Mouse (Mus musculus) cortical plate, adult 2 months (tissue): ENCODE measurements at regions not wholly inside any gene's neighbourhood (a gene's known extent, or its start where the extent isn't known, plus 50 kb on each side); places are given as distances from the start of the nearest gene placed in this dataset.

Experiments used
- H3K27ac ChIP-seq: fragments of 200-500 bp; 2 replicates; pipeline ENCODE4 v1.5.1; 2012; ENCODE audit warnings: low read length, control low read depth, inconsistent platforms; ENCODE audit not compliant: insufficient read depth
- H3K4me1 ChIP-seq: fragments of 200-500 bp; 2 replicates; pipeline ENCODE4 v1.6.1; 2011; ENCODE audit warnings: low read length; ENCODE audit not compliant: control insufficient read depth, insufficient read depth
- H3K4me3 ChIP-seq: fragments of 200-500 bp; 2 replicates; pipeline ENCODE4 v1.5.1; 2011; ENCODE audit warnings: mild to moderate bottlenecking, low read length, control low read depth; ENCODE audit not compliant: insufficient read depth
- CTCF ChIP-seq: fragments of 200-500 bp; IDR thresholded peaks from 2 replicates; pipeline ENCODE4 v1.5.1; 2011; ENCODE audit warnings: mild to moderate bottlenecking, control low read depth, low read length; ENCODE audit not compliant: insufficient read depth; ENCODE audit errors: extremely low read depth
- POLR2A ChIP-seq: fragments of 200-500 bp; IDR thresholded peaks from 2 replicates; pipeline ENCODE4 v1.6.1; 2011; ENCODE audit warnings: mild to moderate bottlenecking, low read length, control low read depth; ENCODE audit not compliant: insufficient read depth; ENCODE audit errors: extremely low read depth

DNA sequence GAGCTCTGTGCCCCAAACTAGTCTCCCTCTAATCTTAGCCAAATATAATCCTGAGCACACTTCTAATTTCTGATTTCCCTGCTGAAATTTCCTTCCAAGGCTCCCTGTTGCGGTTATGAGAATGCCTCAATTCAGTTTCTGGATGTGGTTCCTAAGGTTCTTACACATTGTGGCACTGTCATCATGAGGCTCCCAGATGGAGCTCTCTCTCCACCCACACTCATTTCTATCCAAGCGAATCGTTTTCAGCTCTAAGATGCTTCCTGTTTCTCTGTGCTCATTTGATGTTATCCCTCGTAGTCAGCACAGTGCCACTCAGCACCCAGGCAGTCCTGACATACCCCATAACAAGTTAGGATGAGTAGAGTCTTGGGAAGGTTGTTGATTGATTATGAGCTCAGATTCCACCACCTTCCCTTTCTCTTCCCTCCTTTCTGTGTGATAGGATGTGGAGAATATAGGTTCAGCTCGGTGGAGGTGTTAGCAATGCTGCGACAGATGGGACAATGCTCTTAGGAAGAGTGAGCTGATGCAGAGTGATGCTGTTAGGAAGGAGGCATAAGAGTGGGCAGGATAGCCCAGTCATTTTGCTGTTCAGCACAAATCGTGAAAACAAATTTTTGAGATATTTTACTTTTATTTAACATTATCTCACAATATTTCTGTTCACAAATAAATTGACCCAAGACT, 808.7 kb upstream of the Zeb2 start:
- no peaks in the 10 kb centered on the region for H3K4me1 ChIP-seq
- no peak overlapping the region for H3K4me3 ChIP-seq
- no peak overlapping the region for H3K27ac ChIP-seq
- TF ChIP-seq POLR2A: no peak
- TF ChIP-seq CTCF: no peak

DNA sequence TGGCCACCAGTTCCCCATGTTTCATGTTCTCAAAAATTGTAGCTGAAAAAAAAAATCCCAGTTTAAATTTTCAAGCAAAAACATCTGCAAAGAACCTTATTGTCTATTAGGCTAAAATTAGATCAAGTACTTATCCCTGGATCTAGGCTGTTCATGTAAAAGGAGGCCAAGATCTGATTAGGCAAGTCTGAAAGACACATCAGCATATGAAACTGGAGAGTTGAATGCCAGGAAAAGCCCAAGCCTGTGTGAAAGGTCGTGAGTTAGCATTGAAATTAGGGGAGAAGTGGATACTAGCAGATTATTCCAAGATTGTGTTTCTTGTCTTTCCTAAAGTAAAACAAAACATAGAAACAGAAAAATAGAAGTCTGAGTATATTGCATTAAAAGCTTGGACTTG, 791.7 kb upstream of the Zeb2 start:
- no peak for TF ChIP-seq POLR2A
- TF ChIP-seq CTCF: no peak
- H3K4me1 ChIP-seq: no peaks in the 10 kb centered on the region
- H3K27ac ChIP-seq: no peak overlapping the region
- H3K4me3 ChIP-seq: no peak overlapping the region

DNA sequence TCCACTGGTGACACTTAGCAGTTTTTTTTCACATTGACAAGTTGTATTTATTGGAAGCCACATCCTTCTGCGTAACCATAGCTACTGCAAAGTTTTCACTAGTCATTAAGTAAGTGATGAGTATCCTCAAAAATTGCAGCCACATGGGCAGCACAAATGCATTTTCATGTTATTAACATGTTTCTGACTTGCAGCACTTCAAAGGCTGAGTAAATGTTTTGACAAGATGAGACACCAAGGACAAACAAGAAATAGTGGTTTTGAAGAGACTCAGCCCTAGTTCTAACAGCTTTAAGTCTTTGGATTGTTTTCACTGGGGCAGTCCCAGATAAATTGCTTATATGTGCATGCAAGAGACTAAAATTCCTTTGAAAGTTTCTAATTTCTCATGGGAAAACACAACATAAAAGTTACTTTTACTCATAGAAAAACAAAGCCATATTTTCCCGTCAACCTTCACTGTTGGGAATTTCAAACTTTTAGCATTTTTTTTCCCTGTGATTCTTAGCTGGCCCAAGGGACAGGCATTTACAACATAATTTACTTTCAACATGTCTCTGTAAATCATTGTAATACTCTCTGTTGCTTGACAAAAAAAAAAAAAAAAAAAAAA, 787.5 kb upstream of the Zeb2 start:
- Histone ChIP-seq H3K27ac (no peak overlapping the region), H3K4me3 (no peak overlapping the region), H3K4me1 (no peaks in the 10 kb centered on the region)
- no peak for TF ChIP-seq POLR2A
- no peak for TF ChIP-seq CTCF

DNA sequence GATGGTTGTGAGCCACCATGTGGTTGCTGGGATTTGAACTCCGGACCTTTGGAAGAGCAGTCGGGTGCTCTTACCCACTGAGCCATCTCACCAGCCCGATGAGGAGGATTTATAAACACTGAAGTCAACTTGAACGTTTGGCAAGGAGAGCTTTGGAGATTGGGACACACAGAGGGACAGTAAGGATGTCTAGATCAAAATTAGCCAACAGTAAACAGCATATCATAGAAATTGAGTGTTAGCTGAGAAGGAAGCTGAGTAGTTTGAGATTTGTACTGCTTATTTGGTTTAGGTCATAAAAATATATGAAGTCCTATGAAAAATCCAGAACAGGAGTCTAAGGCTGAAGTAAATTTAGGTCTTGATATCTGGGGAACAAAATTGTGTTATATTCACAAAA, 786.9 kb upstream of the Zeb2 start:
- no peaks in the 10 kb centered on the region for H3K4me1 ChIP-seq
- no peak overlapping the region for H3K27ac ChIP-seq
- TF ChIP-seq CTCF: no peak
- TF ChIP-seq POLR2A: no peak
- H3K4me3 ChIP-seq: no peak overlapping the region

DNA sequence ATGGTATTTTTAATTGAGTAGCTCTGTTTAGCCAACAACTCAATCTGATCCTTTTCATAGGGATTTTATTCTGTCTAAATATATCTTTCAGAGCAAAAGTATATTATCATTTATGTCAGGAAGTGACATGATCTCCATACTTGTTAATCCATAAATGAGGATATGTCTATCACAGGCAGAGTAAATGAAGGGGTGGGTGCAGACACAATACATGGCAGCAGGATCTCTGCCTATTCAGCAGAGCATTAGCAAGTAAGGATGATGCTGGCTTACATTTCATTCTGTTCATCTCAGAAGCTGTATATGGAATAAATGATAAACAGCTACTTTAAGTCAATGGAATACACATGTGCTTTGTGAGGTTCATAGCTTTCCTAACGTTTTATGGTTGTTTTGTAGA, 786.2 kb upstream of the Zeb2 start:
- Histone ChIP-seq H3K4me1 (no peaks in the 10 kb centered on the region), H3K4me3 (no peak overlapping the region), H3K27ac (no peak overlapping the region)
- TF ChIP-seq POLR2A: no peak
- TF ChIP-seq CTCF: no peak

DNA sequence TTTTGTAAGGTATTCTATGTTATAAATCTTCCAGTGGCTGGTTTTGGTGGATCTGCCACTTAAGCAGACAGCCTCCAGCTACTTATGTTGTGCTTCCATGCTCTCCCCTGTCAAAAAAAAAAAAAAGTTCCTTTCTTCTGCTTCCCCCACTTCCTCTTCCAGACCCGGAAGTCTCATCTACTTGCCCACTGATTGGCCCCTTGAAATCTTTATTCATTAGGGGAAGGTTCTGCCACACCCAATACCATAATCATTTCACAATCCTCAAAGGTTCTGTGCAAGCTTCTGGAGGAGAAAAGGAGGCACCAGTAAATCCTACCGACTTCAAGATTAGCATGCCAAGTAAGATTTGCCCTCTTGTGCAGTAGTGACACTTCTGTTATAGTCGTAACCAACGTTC, 784.7 kb upstream of the Zeb2 start:
- Histone ChIP-seq H3K4me1 (no peaks in the 10 kb centered on the region), H3K27ac (no peak overlapping the region), H3K4me3 (no peak overlapping the region)
- TF ChIP-seq POLR2A (no peak), CTCF (no peak)

DNA sequence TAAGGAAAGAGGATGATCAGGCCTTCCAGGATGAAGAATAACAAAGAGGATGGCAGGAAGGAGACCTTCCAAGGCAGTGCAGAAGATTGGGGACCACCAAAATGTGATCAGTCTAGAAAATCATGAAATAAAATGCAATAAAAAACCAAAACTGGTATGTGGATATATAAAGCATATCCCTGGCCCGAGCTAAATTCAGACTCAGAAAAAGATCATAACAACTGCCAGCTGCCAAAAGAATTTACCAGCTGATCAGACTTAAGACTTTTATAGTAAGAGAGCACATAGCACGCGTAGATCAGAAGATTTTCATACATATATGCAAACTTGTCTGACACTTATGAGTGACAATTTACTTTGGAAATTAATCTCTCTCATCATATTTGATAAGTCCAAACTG, 767.5 kb upstream of the Zeb2 start:
- no peak overlapping the region for H3K4me3 ChIP-seq
- no peak for TF ChIP-seq CTCF
- H3K27ac ChIP-seq: no peak overlapping the region
- H3K4me1 ChIP-seq: no peaks in the 10 kb centered on the region; the same call in 1 of the 2 replicates

DNA sequence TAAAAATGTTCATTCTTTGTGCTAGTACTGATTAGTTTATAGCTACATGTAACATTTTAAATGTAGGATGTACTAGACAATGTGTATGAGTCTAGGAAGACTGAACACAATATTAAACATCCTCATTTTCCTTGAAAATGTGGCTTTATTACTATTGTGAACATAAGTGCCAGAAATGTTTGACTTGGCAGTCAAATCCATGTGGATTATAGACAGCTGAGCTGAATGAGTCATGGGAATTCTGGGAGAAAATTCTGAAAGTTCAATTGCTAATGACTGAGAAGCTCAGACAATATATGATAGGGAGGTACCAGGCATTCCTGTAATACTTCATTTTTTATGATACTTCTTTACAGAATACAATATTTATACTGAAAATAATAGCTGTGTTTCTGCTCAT, 761.5 kb upstream of the Zeb2 start:
- Histone ChIP-seq H3K4me3 (no peak overlapping the region), H3K4me1 (no peaks in the 10 kb centered on the region), H3K27ac (no peak overlapping the region)
- no peak for TF ChIP-seq CTCF
- TF ChIP-seq POLR2A: no peak

DNA sequence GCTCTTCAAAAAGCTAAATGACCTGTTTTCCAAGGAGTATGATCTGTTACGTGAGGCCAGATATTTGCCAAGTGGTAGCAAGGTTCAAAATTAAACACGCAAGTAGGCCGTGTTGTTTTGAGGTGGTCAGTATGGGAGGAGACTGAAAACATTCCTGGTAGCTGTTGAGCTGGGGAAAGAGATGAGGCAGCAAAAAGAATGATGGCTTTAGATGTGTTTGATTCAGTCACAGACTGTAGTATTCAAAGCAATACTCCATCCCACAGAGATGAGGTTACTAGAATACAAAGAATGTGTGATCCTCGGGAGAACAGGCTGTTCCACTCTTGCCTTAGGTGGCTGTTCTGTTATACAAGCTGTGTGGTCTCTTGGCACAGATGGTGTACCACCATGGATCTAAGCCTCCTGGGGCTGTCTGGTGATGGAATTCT, 742.7 kb upstream of the Zeb2 start:
- no peak overlapping the region for H3K27ac ChIP-seq
- H3K4me1 ChIP-seq: no peaks in the 10 kb centered on the region
- no peak for TF ChIP-seq CTCF
- no peak for TF ChIP-seq POLR2A
- H3K4me3 ChIP-seq: no peak overlapping the region

DNA sequence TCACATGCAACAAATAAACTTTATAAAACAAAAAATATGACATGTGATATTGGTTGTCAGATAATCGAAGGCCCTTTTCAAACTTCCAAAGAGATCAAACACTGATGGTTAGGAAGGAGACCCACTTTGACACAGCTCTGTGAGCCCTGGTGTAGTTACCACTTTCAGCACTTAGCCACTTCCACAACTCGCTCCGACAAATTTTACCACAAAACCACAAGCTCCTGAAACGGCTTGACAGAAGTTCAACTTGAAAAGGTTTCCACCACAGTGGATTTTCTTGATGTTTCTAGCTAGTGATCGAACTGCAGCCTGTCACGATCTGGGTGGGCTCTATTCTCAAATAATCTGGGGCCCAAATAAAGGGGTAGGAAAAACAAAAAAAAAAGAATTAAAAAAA, 742.2 kb upstream of the Zeb2 start:
- Histone ChIP-seq H3K27ac (no peak overlapping the region), H3K4me3 (no peak overlapping the region), H3K4me1 (no peaks in the 10 kb centered on the region)
- no peak for TF ChIP-seq POLR2A
- TF ChIP-seq CTCF: no peak
